Mouse (Mus musculus) megakaryocyte progenitor cell, adult 5-6 weeks (primary cell): ENCODE measurements around the gene Ccnd3. TPM values are rescaled to one million over a fixed set of nuclear protein-coding genes. Genes with fewer than 3 reads are reported as not detected.

Experiments
- ATAC-seq: replicated peaks from 2 replicates; pipeline ENCODE4 v1.8.0; 2016; ENCODE audit warnings: mild to moderate bottlenecking, moderate TSS enrichment, inconsistent platforms; ENCODE audit not compliant: poor library complexity
- total RNA-seq, 2 experiments: library from RNA; stranded (forward) in 1 of 2; stranded (reverse) in 1 of 2; fragments of 157-497, 149-512 nt in 1 of 2; fragments of 200-1000 nt in 1 of 2; gene quantifications; 2 replicates each; pipeline versions ENCODE4 v1.2.3 to v1.2.4; 2015 to 2017

Gene Ccnd3
- total RNA-seq, 2 experiments from 2014 or later, result 51.4 to 95.3 TPM

GRCm38 (mm10) chr17:47642992-47643391 is 138.1 kb downstream of the Ccnd3 start:
- no peak for ATAC-seq

DNA sequence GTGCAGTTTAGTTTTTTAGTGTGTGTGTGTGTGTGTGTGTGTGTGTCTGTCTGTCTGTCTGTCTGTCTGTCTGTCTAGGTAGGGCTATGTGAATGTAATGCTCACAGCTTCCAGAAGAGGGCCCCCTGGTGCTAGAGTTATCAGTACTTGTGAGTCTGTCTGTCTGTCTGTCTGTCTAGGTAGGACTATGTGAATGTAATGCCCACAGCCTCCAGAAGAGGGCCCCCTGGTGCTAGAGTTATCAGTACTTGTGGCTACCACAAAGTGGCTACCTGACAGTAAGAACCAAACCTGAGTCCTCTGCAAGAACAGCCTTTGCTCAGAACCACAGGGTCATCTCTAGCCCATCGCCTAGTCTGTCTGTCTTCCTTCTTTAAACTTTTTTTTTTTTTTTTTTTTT is 141.8 kb downstream of the Ccnd3 start:
- peak; percentile 100 for ATAC-seq

- no peak for ATAC-seq
These were observed 144.1 kb downstream of the Ccnd3 start for GRCm38 (mm10) chr17:47648966-47649365.

Other genes with a start within 250 kb of the Ccnd3 start
- 71.3 and 89.1 TPM in 2 replicates for gene Mrps10, start 136.2 kb upstream of the Ccnd3 start, total RNA-seq (2015)
- gene Mrps10, start 136.2 kb upstream of the Ccnd3 start, total RNA-seq (2017), result 53.6 and 69.9 TPM in 2 replicates
- 0.32 and 0.86 TPM in 2 replicates for gene Guca1b, start 119.7 kb upstream of the Ccnd3 start, total RNA-seq (2015)
- gene Guca1b, start 119.7 kb upstream of the Ccnd3 start, total RNA-seq (2017), result 0.37 and 0.81 TPM in 2 replicates
- gene Guca1a, start 104.5 kb upstream of the Ccnd3 start, total RNA-seq (2015), result 8.2 and 8.7 TPM in 2 replicates
- 0.68 and 2.8 TPM in 2 replicates for gene Guca1a, start 104.5 kb upstream of the Ccnd3 start, total RNA-seq (2017)
- gene AI661453, start 68.4 kb upstream of the Ccnd3 start, total RNA-seq (2015), result 1.6 and 2.3 TPM in 2 replicates
- 0.29 and 0.71 TPM in 2 replicates for gene AI661453, start 68.4 kb upstream of the Ccnd3 start, total RNA-seq (2017)
- 0.12 and 0.27 TPM in 2 replicates for gene 1700001C19Rik, start 67.7 kb upstream of the Ccnd3 start, total RNA-seq (2015)
- gene 1700001C19Rik, start 67.7 kb upstream of the Ccnd3 start, total RNA-seq (2017), result 0.33 and 0.95 TPM in 2 replicates
- 14.7 and 19.1 TPM in 2 replicates for gene Taf8, start 2.8 kb upstream of the Ccnd3 start, total RNA-seq (2015)
- gene Taf8, start 2.8 kb upstream of the Ccnd3 start, total RNA-seq (2017), result 32.1 and 33.4 TPM in 2 replicates
- 9.8 and 11.6 TPM in 2 replicates for gene Bysl, start 106.4 kb downstream of the Ccnd3 start, total RNA-seq (2015)
- gene Bysl, start 106.4 kb downstream of the Ccnd3 start, total RNA-seq (2017), result 15.4 and 16.0 TPM in 2 replicates
- 20.4 and 23.8 TPM in 2 replicates for gene Med20, start 106.5 kb downstream of the Ccnd3 start, total RNA-seq (2015)
- gene Med20, start 106.5 kb downstream of the Ccnd3 start, total RNA-seq (2017), result 37.7 and 40.7 TPM in 2 replicates
- 0.56 and 2.2 TPM in 2 replicates for gene Gm20517, start 106.5 kb downstream of the Ccnd3 start, total RNA-seq (2015)
- 3.4 and 3.6 TPM in 2 replicates for gene Gm20517, start 106.5 kb downstream of the Ccnd3 start, total RNA-seq (2017)
- 4.8 and 5.9 TPM in 2 replicates for gene Usp49, start 125.6 kb downstream of the Ccnd3 start, total RNA-seq (2015)
- gene Usp49, start 125.6 kb downstream of the Ccnd3 start, total RNA-seq (2017), result 4.5 and 6.4 TPM in 2 replicates
- gene Tomm6, start 183.3 kb downstream of the Ccnd3 start, total RNA-seq (2015), result 194 and 226 TPM in 2 replicates
- gene Tomm6, start 183.3 kb downstream of the Ccnd3 start, total RNA-seq (2017), result 49.9 and 72.6 TPM in 2 replicates
- 0.22 and 0.72 TPM in 2 replicates for gene Frs3, start 184.0 kb downstream of the Ccnd3 start, total RNA-seq (2015)
- gene Frs3, start 184.0 kb downstream of the Ccnd3 start, total RNA-seq (2017), result 0.12 and 0.61 TPM in 2 replicates
- gene Gm21981, start 189.4 kb downstream of the Ccnd3 start, total RNA-seq (2015), result 0.54 TPM in 1 of 2 replicates, not detected in the other
- not detected in 2 replicates for gene Gm21981, start 189.4 kb downstream of the Ccnd3 start, total RNA-seq (2017)
- 0.15 and 0.64 TPM in 2 replicates for gene Prickle4, start 189.7 kb downstream of the Ccnd3 start, total RNA-seq (2015)
- 0.33 and 1.4 TPM in 2 replicates for gene Prickle4, start 189.7 kb downstream of the Ccnd3 start, total RNA-seq (2017)
- not detected in 2 replicates for gene Pgc, start 221.8 kb downstream of the Ccnd3 start, total RNA-seq (2015)
- not detected in 2 replicates for gene Pgc, start 221.8 kb downstream of the Ccnd3 start, total RNA-seq (2017)
- 6.5 and 7.5 TPM in 2 replicates for gene Tfeb, start 232.0 kb downstream of the Ccnd3 start, total RNA-seq (2015)
- gene Tfeb, start 232.0 kb downstream of the Ccnd3 start, total RNA-seq (2017), result 7.5 and 10.9 TPM in 2 replicates